Mouse (Mus musculus): ENCODE data around the gene Lfng. TPM values are rescaled to one million over a fixed set of nuclear protein-coding genes. Genes with fewer than 3 reads are reported as not detected.
A peak's percentile ranks its signal among the peaks of the same experiment; 100 is the strongest.

The Lfng gene
- polyA plus RNA-seq, 1 experiment, result 4.1 TPM

DNA sequence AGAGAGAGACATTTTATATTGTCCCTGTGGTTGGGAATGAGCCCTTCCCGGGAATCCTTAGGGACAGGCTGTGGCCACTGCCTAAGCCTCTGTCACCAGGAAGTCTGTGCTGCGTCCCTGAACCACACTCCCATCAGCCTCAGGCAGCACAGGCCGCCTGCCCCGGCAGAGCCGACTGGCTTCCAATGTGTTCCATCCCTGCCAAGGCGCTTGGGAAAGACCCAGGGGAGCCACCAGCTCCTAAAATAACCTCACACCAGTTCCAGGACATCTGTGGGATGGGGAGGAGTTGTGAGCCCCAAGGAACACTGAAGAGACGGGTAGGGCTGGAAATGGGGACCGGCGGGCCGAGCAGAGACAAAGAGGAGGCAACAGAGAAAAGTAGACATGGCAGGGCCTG lies 35.4 kb upstream of the Lfng start:
- Histone ChIP-seq H3K9me3 (replicated peaks; ENCODE audit: control insufficient read depth, insufficient read depth, low read length, poor library complexity, severe bottlenecking) (no peaks in the 10 kb centered on the region), H3K36me3 (ENCODE audit: control insufficient read depth, insufficient read depth, low read length, poor library complexity, severe bottlenecking) (no peaks in the 10 kb centered on the region), H3K27me3 (ENCODE audit: control insufficient read depth, insufficient read depth, low read length, poor library complexity, severe bottlenecking) (no peaks in the 10 kb centered on the region), H3K9ac (ENCODE audit: low read depth, poor library complexity, severe bottlenecking) (peak overlapping the region; percentile 20; the same call in 1 of the 2 replicates), H3K4me3 (ENCODE audit: low read depth, low read length) (0 out of 2 replicates have a peak overlapping the region, but pooled peaks have one; percentile 22), H3K4me1 (ENCODE audit: control insufficient read depth, insufficient read depth, low read length) (peaks cover 9% of the 10 kb centered on the region), H3K27ac (ENCODE audit: insufficient read depth, low read length) (no peak overlapping the region)
- TF ChIP-seq CTCF (IDR thresholded peaks at IDR 0.05; ENCODE audit: low read depth, low read length) (no peak), POLR2A (IDR thresholded peaks at IDR 0.05; ENCODE audit: insufficient read depth, low read length) (no peak), EP300 (IDR thresholded peaks at IDR 0.05; ENCODE audit: insufficient read depth, low read depth, low read length) (no peak)

DNA sequence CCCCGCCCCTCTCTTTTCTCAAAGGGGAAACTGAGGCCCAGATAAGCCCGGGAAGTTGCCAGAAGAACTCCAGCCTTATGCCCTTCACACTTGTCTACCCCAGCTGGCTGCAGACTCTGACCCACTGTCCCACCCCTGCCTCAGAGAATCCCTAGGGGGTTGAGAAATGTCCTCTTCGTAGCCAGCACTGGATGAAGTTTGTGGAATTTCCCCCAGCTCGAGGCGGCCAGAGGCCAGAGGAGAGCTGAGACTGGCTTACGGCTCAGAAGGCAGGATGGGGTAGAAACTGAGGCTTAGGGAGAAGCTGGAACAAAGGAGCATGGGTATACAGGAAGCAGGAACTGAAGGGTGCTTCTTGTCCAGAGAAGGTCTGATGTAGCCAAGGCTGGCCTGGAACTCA lies 34.5 kb upstream of the Lfng start:
- Histone ChIP-seq H3K9ac (ENCODE audit: low read depth, poor library complexity, severe bottlenecking) (no peak overlapping the region), H3K36me3 (ENCODE audit: control insufficient read depth, insufficient read depth, low read length, poor library complexity, severe bottlenecking) (no peaks in the 10 kb centered on the region), H3K9me3 (replicated peaks; ENCODE audit: control insufficient read depth, insufficient read depth, low read length, poor library complexity, severe bottlenecking) (no peaks in the 10 kb centered on the region), H3K4me1 (ENCODE audit: control insufficient read depth, insufficient read depth, low read length) (peaks cover 4% of the 10 kb centered on the region), H3K4me3 (ENCODE audit: low read depth, low read length) (no peak overlapping the region), H3K27ac (ENCODE audit: insufficient read depth, low read length) (no peak overlapping the region), H3K27me3 (ENCODE audit: control insufficient read depth, insufficient read depth, low read length, poor library complexity, severe bottlenecking) (no peaks in the 10 kb centered on the region)
- TF ChIP-seq POLR2A (IDR thresholded peaks at IDR 0.05; ENCODE audit: insufficient read depth, low read length), result no peak
- TF ChIP-seq EP300 (IDR thresholded peaks at IDR 0.05; ENCODE audit: insufficient read depth, low read depth, low read length), result no peak
- TF ChIP-seq CTCF (IDR thresholded peaks at IDR 0.05; ENCODE audit: low read depth, low read length), result no peak

DNA sequence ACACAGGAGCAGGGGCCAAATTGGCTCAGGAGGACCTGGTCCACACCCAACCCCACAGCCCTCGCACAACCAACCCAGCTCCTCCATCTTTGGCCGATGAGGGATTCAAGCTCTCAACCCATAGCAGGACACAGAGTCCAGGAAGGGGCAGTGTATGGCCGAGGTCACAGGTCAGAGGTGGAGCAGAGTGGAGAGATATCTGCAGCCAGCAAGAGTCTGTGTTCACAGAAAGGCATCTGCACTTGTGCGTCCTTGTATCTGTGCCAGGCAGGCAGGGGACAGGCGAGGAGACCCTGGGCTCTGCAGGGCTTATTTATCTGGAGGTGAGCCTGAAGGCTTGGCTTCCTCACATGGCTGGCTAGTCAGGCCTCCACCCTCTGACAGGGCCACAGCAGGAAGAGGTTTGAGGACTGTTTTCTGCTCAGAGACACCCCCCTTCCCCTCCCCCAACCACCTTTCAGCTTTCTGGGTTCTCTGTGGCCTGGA lies 31.7 kb upstream of the Lfng start:
- H3K4me1 ChIP-seq (ENCODE audit: control insufficient read depth, insufficient read depth, low read length), result peaks cover 4% of the 10 kb centered on the region
- H3K36me3 ChIP-seq (ENCODE audit: control insufficient read depth, insufficient read depth, low read length, poor library complexity, severe bottlenecking), result no peaks in the 10 kb centered on the region
- no peak overlapping the region for H3K27ac ChIP-seq (ENCODE audit: insufficient read depth, low read length)

DNA sequence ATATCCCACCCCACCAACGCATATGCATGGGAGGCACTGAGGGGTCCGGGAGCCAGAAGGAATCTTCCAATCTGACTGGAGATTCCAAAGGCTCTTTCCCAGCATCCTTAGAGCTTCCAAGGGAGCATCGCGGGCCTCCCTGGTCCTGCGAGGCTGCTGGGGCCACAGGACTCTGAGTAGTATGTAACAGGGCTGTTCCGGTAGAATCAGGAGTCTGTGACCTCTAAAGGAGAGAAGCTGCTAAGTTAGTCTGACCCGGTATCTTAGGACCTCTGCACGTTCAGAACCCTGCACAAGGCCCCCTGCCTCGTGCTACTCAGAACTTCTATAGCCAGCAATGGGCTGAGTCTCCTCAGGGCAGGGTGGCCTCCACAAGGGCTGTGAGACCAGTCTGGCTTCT lies 27.9 kb upstream of the Lfng start:
- no peak overlapping the region for H3K9ac ChIP-seq (ENCODE audit: low read depth, poor library complexity, severe bottlenecking)
- H3K9me3 ChIP-seq (replicated peaks; ENCODE audit: control insufficient read depth, insufficient read depth, low read length, poor library complexity, severe bottlenecking), result no peaks in the 10 kb centered on the region
- no peaks in the 10 kb centered on the region for H3K36me3 ChIP-seq (ENCODE audit: control insufficient read depth, insufficient read depth, low read length, poor library complexity, severe bottlenecking)
- H3K27ac ChIP-seq (ENCODE audit: insufficient read depth, low read length), result no peak overlapping the region
- H3K4me3 ChIP-seq (ENCODE audit: low read depth, low read length), result no peak overlapping the region
- peaks cover 17% of the 10 kb centered on the region for H3K4me1 ChIP-seq (ENCODE audit: control insufficient read depth, insufficient read depth, low read length)
- no peak for TF ChIP-seq POLR2A (IDR thresholded peaks at IDR 0.05; ENCODE audit: insufficient read depth, low read length)
- no peaks in the 10 kb centered on the region for H3K27me3 ChIP-seq (ENCODE audit: control insufficient read depth, insufficient read depth, low read length, poor library complexity, severe bottlenecking)

More for the DNA sequence above, 31.7 kb upstream of the Lfng start:
- no peak overlapping the region for H3K4me3 ChIP-seq (ENCODE audit: low read depth, low read length)
- no peak overlapping the region for H3K9ac ChIP-seq (ENCODE audit: low read depth, poor library complexity, severe bottlenecking)
- no peaks in the 10 kb centered on the region for H3K9me3 ChIP-seq (replicated peaks; ENCODE audit: control insufficient read depth, insufficient read depth, low read length, poor library complexity, severe bottlenecking)
- TF ChIP-seq POLR2A (IDR thresholded peaks at IDR 0.05; ENCODE audit: insufficient read depth, low read length), result no peak
- no peaks in the 10 kb centered on the region for H3K27me3 ChIP-seq (ENCODE audit: control insufficient read depth, insufficient read depth, low read length, poor library complexity, severe bottlenecking)

DNA sequence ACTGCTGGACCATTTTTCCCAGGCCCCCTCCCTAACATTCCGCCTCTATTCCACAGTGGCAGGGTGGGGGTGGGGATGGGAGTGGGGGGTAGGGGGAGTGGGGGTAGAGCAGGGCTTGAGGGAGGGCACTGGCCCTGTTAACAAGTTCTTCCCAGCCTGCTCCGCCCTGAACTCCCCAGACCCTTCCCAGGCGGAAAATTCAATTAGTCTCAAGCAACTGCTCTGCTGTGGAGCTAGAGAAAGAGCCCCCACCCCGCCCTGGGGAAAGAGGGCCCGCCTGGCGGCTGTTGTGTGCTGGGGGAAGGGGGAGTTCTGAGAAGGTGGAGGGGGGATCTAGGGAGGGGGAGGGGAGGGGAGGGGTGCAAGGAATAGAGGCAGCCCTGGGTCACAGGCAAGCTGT lies 27.3 kb upstream of the Lfng start:
- Histone ChIP-seq H3K4me3 (ENCODE audit: low read depth, low read length) (no peak overlapping the region), H3K27me3 (ENCODE audit: control insufficient read depth, insufficient read depth, low read length, poor library complexity, severe bottlenecking) (no peaks in the 10 kb centered on the region), H3K9me3 (replicated peaks; ENCODE audit: control insufficient read depth, insufficient read depth, low read length, poor library complexity, severe bottlenecking) (no peaks in the 10 kb centered on the region), H3K27ac (ENCODE audit: insufficient read depth, low read length) (no peak overlapping the region), H3K9ac (ENCODE audit: low read depth, poor library complexity, severe bottlenecking) (no peak overlapping the region), H3K36me3 (ENCODE audit: control insufficient read depth, insufficient read depth, low read length, poor library complexity, severe bottlenecking) (no peaks in the 10 kb centered on the region), H3K4me1 (ENCODE audit: control insufficient read depth, insufficient read depth, low read length) (peaks cover 21% of the 10 kb centered on the region)
- TF ChIP-seq EP300 (IDR thresholded peaks at IDR 0.05; ENCODE audit: insufficient read depth, low read depth, low read length) (0 out of 2 replicates have a peak, but pooled peaks have one; percentile 47), POLR2A (IDR thresholded peaks at IDR 0.05; ENCODE audit: insufficient read depth, low read length) (no peak)

DNA sequence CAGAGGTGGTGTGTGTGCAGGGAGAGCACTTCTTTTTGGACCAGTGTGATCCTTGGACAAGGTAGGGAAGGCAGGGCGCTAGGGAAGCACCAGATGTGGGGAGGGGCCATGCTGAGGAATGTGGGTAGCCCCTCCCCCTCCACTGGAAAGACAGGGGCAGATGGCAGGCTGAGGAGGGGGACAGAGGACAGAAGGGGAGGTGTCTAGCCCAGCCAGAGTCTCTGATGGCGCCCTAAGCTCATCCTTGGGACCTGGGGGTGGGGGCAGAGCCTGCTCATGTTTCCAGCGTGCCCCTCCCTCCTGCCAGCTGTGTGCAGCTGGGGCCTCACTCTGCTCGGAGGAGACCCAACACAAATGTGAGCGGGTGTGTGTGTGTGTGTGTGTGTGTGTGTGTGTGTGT lies 25.6 kb upstream of the Lfng start:
- Histone ChIP-seq H3K9ac (ENCODE audit: low read depth, poor library complexity, severe bottlenecking) (no peak overlapping the region), H3K4me3 (ENCODE audit: low read depth, low read length) (no peak overlapping the region), H3K9me3 (replicated peaks; ENCODE audit: control insufficient read depth, insufficient read depth, low read length, poor library complexity, severe bottlenecking) (no peaks in the 10 kb centered on the region), H3K4me1 (ENCODE audit: control insufficient read depth, insufficient read depth, low read length) (peaks cover 21% of the 10 kb centered on the region), H3K36me3 (ENCODE audit: control insufficient read depth, insufficient read depth, low read length, poor library complexity, severe bottlenecking) (no peaks in the 10 kb centered on the region), H3K27ac (ENCODE audit: insufficient read depth, low read length) (no peak overlapping the region), H3K27me3 (ENCODE audit: control insufficient read depth, insufficient read depth, low read length, poor library complexity, severe bottlenecking) (no peaks in the 10 kb centered on the region)
- TF ChIP-seq POLR2A (IDR thresholded peaks at IDR 0.05; ENCODE audit: insufficient read depth, low read length) (no peak), EP300 (IDR thresholded peaks at IDR 0.05; ENCODE audit: insufficient read depth, low read depth, low read length) (peak; percentile 94), CTCF (IDR thresholded peaks at IDR 0.05; ENCODE audit: low read depth, low read length) (no peak)

Data from ES-Bruce4 (cell line).